Mouse (Mus musculus) embryonic facial prominence, embryonic 15.5 days (tissue): ENCODE measurements at regions not wholly inside any gene's neighbourhood (a gene's known extent, or its start where the extent isn't known, plus 50 kb on each side); places are given as distances from the start of the nearest gene placed in this dataset.

ENCODE experiments used
- ATAC-seq: fragments of 200-750 bp; cut with Nextera tagmentation; 2 replicates; pipeline ENCODE4 v1.8.0; 2017; ENCODE audit warnings: low read depth, moderate TSS enrichment; ENCODE audit not compliant: insufficient number of reproducible peaks, low FRiP score, low TSS enrichment
- H3K27ac ChIP-seq: fragments of 300-500 bp; sonication (generic); replicated peaks from 2 replicates; pipeline ENCODE4 v1.5.1; 2015; ENCODE audit warnings: mild to moderate bottlenecking, inconsistent platforms
- H3K27me3 ChIP-seq: fragments of 300-500 bp; sonication (generic); 2 replicates; pipeline ENCODE4 v1.6.1; 2015; ENCODE audit warnings: inconsistent platforms
- H3K36me3 ChIP-seq: fragments of 300-500 bp; sonication (generic); 2 replicates; pipeline ENCODE4 v1.6.1; 2015; ENCODE audit warnings: mild to moderate bottlenecking, inconsistent platforms
- H3K4me1 ChIP-seq: fragments of 300-500 bp; sonication (generic); 2 replicates; pipeline ENCODE4 v1.6.1; 2015; ENCODE audit warnings: inconsistent platforms
- H3K4me2 ChIP-seq: fragments of 300-500 bp; sonication (generic); replicated peaks from 2 replicates; pipeline ENCODE4 v1.6.1; 2015; ENCODE audit warnings: mild to moderate bottlenecking, inconsistent platforms
- H3K4me3 ChIP-seq: fragments of 300-500 bp; sonication (generic); replicated peaks from 2 replicates; pipeline ENCODE4 v1.5.1; 2015; ENCODE audit warnings: mild to moderate bottlenecking, inconsistent platforms
- H3K9ac ChIP-seq: fragments of 300-500 bp; sonication (generic); 2 replicates; pipeline ENCODE4 v1.6.1; 2015; ENCODE audit warnings: inconsistent platforms
- H3K9me3 ChIP-seq: fragments of 300-500 bp; sonication (generic); replicated peaks from 2 replicates; pipeline ENCODE4 v1.6.1; 2016; ENCODE audit warnings: inconsistent platforms
- WGBS: fragments of 180-500 bp; shearing (Covaris S2); methylation state at CpG from one replicate; pipeline ENCODE4 v1.1.7; 2015; 5-methylcytosine and 5-hydroxymethylcytosine counted together

- Histone ChIP-seq H3K9me3 (no peaks in the 10 kb centered on the region), H3K9ac (no peak overlapping the region), H3K4me2 (no peak overlapping the region), H3K36me3 (no peaks in the 10 kb centered on the region), H3K4me1 (peaks cover 7% of the 10 kb centered on the region; the same call in 1 of the 2 replicates), H3K27me3 (no peaks in the 10 kb centered on the region), H3K4me3 (no peak overlapping the region), H3K27ac (no peak overlapping the region)
- 66% methylated on average over 1 of the region's 1 CpGs for WGBS
- ATAC-seq: no peak
Observed at GRCm38 (mm10) chr2:57845135-57845534, 152.5 kb upstream of the Galnt5 start.

GRCm38 (mm10) chr2:57847707-57848106 lies 150.0 kb upstream of the Galnt5 start:
- Histone ChIP-seq H3K4me1 (peaks cover 7% of the 10 kb centered on the region; the same call in 1 of the 2 replicates), H3K27ac (no peak overlapping the region), H3K4me3 (no peak overlapping the region), H3K27me3 (no peaks in the 10 kb centered on the region), H3K9ac (no peak overlapping the region), H3K36me3 (no peaks in the 10 kb centered on the region), H3K9me3 (no peaks in the 10 kb centered on the region), H3K4me2 (no peak overlapping the region)
- WGBS: 46% methylated on average over 4 of the region's 4 CpGs
- no peak for ATAC-seq

- peaks cover 7% of the 10 kb centered on the region; the same call in 1 of the 2 replicates for H3K4me1 ChIP-seq
- H3K27ac ChIP-seq: no peak overlapping the region
- no peak for ATAC-seq
- H3K27me3 ChIP-seq: no peaks in the 10 kb centered on the region
- H3K9ac ChIP-seq: no peak overlapping the region
- H3K4me3 ChIP-seq: no peak overlapping the region
- H3K9me3 ChIP-seq: no peaks in the 10 kb centered on the region
- WGBS: 31% methylated on average over 4 of the region's 4 CpGs
- no peak overlapping the region for H3K4me2 ChIP-seq
- H3K36me3 ChIP-seq: no peaks in the 10 kb centered on the region
Observed at GRCm38 (mm10) chr2:57849338-57850057, 148.2 kb upstream of the Galnt5 start.

GRCm38 (mm10) chr2:57850058-57850400 lies 147.7 kb upstream of the Galnt5 start:
- no peak overlapping the region for H3K4me3 ChIP-seq
- peaks cover 7% of the 10 kb centered on the region; the same call in 1 of the 2 replicates for H3K4me1 ChIP-seq
- 40% methylated on average over 5 of the region's 5 CpGs for WGBS
- no peak for ATAC-seq
- H3K9me3 ChIP-seq: no peaks in the 10 kb centered on the region
- H3K27ac ChIP-seq: no peak overlapping the region
- no peak overlapping the region for H3K9ac ChIP-seq
- H3K4me2 ChIP-seq: no peak overlapping the region
- H3K36me3 ChIP-seq: no peaks in the 10 kb centered on the region
- H3K27me3 ChIP-seq: no peaks in the 10 kb centered on the region

GRCm38 (mm10) chr2:57856524-57857107 lies 141.1 kb upstream of the Galnt5 start:
- no peak overlapping the region for H3K9ac ChIP-seq
- no peak overlapping the region for H3K4me3 ChIP-seq
- WGBS: 24% methylated on average over 14 of the region's 14 CpGs
- H3K4me1 ChIP-seq: peaks cover 6% of the 10 kb centered on the region
- H3K9me3 ChIP-seq: no peaks in the 10 kb centered on the region
- ATAC-seq: peak; percentile 79; the same call in 1 of the 2 replicates
- H3K27me3 ChIP-seq: no peaks in the 10 kb centered on the region
- H3K4me2 ChIP-seq: peak overlapping the region; percentile 24
- no peaks in the 10 kb centered on the region for H3K36me3 ChIP-seq
- H3K27ac ChIP-seq: no peak overlapping the region

- no peak for ATAC-seq
Observed at GRCm38 (mm10) chr2:57865289-57865688, 132.4 kb upstream of the Galnt5 start.

GRCm38 (mm10) chr2:57868046-57868445 lies 129.6 kb upstream of the Galnt5 start:
- Histone ChIP-seq H3K27me3 (no peaks in the 10 kb centered on the region), H3K4me2 (no peak overlapping the region), H3K4me1 (no peaks in the 10 kb centered on the region), H3K9ac (no peak overlapping the region), H3K9me3 (no peaks in the 10 kb centered on the region), H3K27ac (no peak overlapping the region), H3K36me3 (no peaks in the 10 kb centered on the region), H3K4me3 (no peak overlapping the region)
- ATAC-seq: no peak
- 76% methylated on average over 2 of the region's 2 CpGs for WGBS

More at GRCm38 (mm10) chr2:57865289-57865688, 132.4 kb upstream of the Galnt5 start:
- Histone ChIP-seq H3K9ac (no peak overlapping the region), H3K4me3 (no peak overlapping the region), H3K27me3 (no peaks in the 10 kb centered on the region), H3K27ac (no peak overlapping the region), H3K4me2 (no peak overlapping the region), H3K4me1 (no peaks in the 10 kb centered on the region), H3K9me3 (no peaks in the 10 kb centered on the region), H3K36me3 (no peaks in the 10 kb centered on the region)
- WGBS: 75% methylated on average over 1 of the region's 1 CpGs

GRCm38 (mm10) chr2:57900168-57900567 lies 97.5 kb upstream of the Galnt5 start:
- no peak overlapping the region for H3K4me3 ChIP-seq
- no peaks in the 10 kb centered on the region for H3K36me3 ChIP-seq
- 78% methylated on average over 7 of the region's 7 CpGs for WGBS
- ATAC-seq: no peak
- H3K4me1 ChIP-seq: peaks cover 10% of the 10 kb centered on the region; the same call in 1 of the 2 replicates
- H3K9ac ChIP-seq: no peak overlapping the region
- H3K27me3 ChIP-seq: no peaks in the 10 kb centered on the region
- no peaks in the 10 kb centered on the region for H3K9me3 ChIP-seq
- H3K4me2 ChIP-seq: no peak overlapping the region
- H3K27ac ChIP-seq: peak overlapping the region; percentile 80; the same call in 1 of the 2 replicates

- Histone ChIP-seq H3K4me3 (no peak overlapping the region), H3K9me3 (no peaks in the 10 kb centered on the region), H3K4me1 (peaks cover 10% of the 10 kb centered on the region; the same call in 1 of the 2 replicates), H3K27ac (peak overlapping the region; percentile 56; the same call in 1 of the 2 replicates), H3K27me3 (no peaks in the 10 kb centered on the region), H3K36me3 (no peaks in the 10 kb centered on the region), H3K4me2 (no peak overlapping the region), H3K9ac (no peak overlapping the region)
- ATAC-seq: peak; percentile 75
- 30% methylated on average over 9 of the region's 9 CpGs for WGBS
Observed at GRCm38 (mm10) chr2:57900580-57901247, 97.0 kb upstream of the Galnt5 start.

GRCm38 (mm10) chr2:57905184-57905583 lies 92.5 kb upstream of the Galnt5 start:
- no peak overlapping the region for H3K27ac ChIP-seq
- no peak overlapping the region for H3K9ac ChIP-seq
- no peaks in the 10 kb centered on the region for H3K9me3 ChIP-seq
- ATAC-seq: no peak
- no peak overlapping the region for H3K4me2 ChIP-seq
- H3K36me3 ChIP-seq: no peaks in the 10 kb centered on the region
- H3K4me1 ChIP-seq: peaks cover 8% of the 10 kb centered on the region; the same call in 1 of the 2 replicates
- H3K27me3 ChIP-seq: no peaks in the 10 kb centered on the region
- WGBS: 86% methylated on average over 2 of the region's 2 CpGs
- no peak overlapping the region for H3K4me3 ChIP-seq

GRCm38 (mm10) chr2:57906939-57907338 lies 90.7 kb upstream of the Galnt5 start:
- no peak overlapping the region for H3K4me2 ChIP-seq
- no peak overlapping the region for H3K27ac ChIP-seq
- no peak for ATAC-seq
- 80% methylated on average over 5 of the region's 5 CpGs for WGBS
- no peaks in the 10 kb centered on the region for H3K36me3 ChIP-seq
- no peak overlapping the region for H3K4me3 ChIP-seq
- H3K9me3 ChIP-seq: no peaks in the 10 kb centered on the region
- H3K9ac ChIP-seq: no peak overlapping the region
- H3K27me3 ChIP-seq: no peaks in the 10 kb centered on the region
- H3K4me1 ChIP-seq: no peaks in the 10 kb centered on the region
